Mouse (Mus musculus) stomach, postnatal 0 days (tissue): Measurements from ENCODE around the gene Ifih1. TPM values are rescaled to one million over a fixed set of nuclear protein-coding genes. Genes with fewer than 3 reads are reported as not detected.

Experiments
- ATAC-seq: fragments of 200-750 bp; cut with Nextera tagmentation; 2 replicates; pipeline ENCODE4 v1.8.0; 2017; ENCODE audit not compliant: low FRiP score, low TSS enrichment
- DNase-seq: peaks from one replicate; pipeline ENCODE4 v3.0.0-alpha.2; 2016; ENCODE audit warnings: low spot score
- H3K27ac ChIP-seq: fragments of 300-500 bp; sonication (generic); replicated peaks from 2 replicates; pipeline ENCODE4 v1.5.1; 2014; ENCODE audit warnings: mild to moderate bottlenecking, control low read depth
- H3K27me3 ChIP-seq: fragments of 300-500 bp; sonication (generic); 2 replicates; pipeline ENCODE4 v1.6.1; 2014; ENCODE audit warnings: low read length; ENCODE audit not compliant: control insufficient read depth, insufficient read depth
- H3K36me3 ChIP-seq: fragments of 300-500 bp; sonication (generic); 2 replicates; pipeline ENCODE4 v1.6.1; 2014; ENCODE audit warnings: low read length, mixed read lengths; ENCODE audit not compliant: control insufficient read depth, insufficient read depth
- H3K4me1 ChIP-seq: fragments of 300-500 bp; sonication (generic); replicated peaks from 2 replicates; pipeline ENCODE4 v1.6.1; 2014; ENCODE audit warnings: antibody characterized with exemption; ENCODE audit not compliant: control insufficient read depth, insufficient read depth
- H3K4me2 ChIP-seq: fragments of 300-500 bp; sonication (generic); replicated peaks from 2 replicates; pipeline ENCODE4 v1.6.1; 2014; ENCODE audit warnings: low read depth, mild to moderate bottlenecking, control low read depth, moderate library complexity
- H3K4me3 ChIP-seq: fragments of 300-500 bp; sonication (generic); 2 replicates; pipeline ENCODE4 v1.5.1; 2014; ENCODE audit warnings: low read depth, low read length, control low read depth
- H3K9ac ChIP-seq: fragments of 300-500 bp; sonication (generic); 2 replicates; pipeline ENCODE4 v1.6.1; 2014; ENCODE audit warnings: mild to moderate bottlenecking, low read length, control low read depth, mixed read lengths
- H3K9me3 ChIP-seq: fragments of 300-500 bp; sonication (generic); 2 replicates; pipeline ENCODE4 v1.6.1; 2016; ENCODE audit warnings: low read length; ENCODE audit not compliant: control insufficient read depth
- CTCF ChIP-seq: IDR thresholded peaks from 2 replicates; pipeline ENCODE4 v1.5.1; 2016; ENCODE audit warnings: antibody characterized with exemption, low read depth, mild to moderate bottlenecking, moderate library complexity
- EP300 ChIP-seq: optimal IDR thresholded peaks from 2 replicates; pipeline ENCODE3; 2016; ENCODE audit warnings: antibody characterized with exemption
- WGBS: fragments of 180-500 bp; shearing (Covaris S2); extraction: QIAGEN DNeasy Blood & Tissue Kit; methylation state at CpG from one replicate; pipeline ENCODE4 v1.1.7; 2014; 5-methylcytosine and 5-hydroxymethylcytosine counted together
- polyA plus RNA-seq: library from polyadenylated mRNA; unstranded; fragments of >200 nt; fragmentation: Nextera tagmentation; extraction: Ambion mirVana; gene quantifications from 2 replicates; pipeline ENCODE4 v1.2.1, GENCODE M21; 2015

Ifih1 gene
- polyA plus RNA-seq, 1 experiment from 2014 or later, result 4.9 TPM

DNA sequence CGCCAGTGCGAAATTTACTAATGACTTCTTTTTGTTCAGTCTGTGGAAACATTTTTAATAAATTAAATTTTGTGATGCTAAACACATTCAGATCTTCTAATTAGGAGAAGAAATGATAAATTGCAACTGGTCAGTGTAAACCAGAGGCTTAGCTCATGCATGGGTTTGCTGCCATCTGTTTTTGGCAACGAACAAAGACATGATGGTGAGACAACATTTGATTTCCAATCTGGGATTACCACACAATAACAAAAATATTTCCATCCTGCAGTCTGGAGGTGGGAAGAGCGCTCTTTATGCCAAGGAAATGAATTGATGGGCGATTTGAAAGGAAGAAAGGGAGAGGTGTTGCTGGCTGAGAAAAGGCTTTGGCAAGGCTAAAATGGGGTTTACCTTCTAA lies 42.5 kb downstream of the Ifih1 start:
- no peaks in the 10 kb centered on the region for H3K4me1 ChIP-seq
- TF ChIP-seq EP300 (no peak), CTCF (no peak)
- no peak overlapping the region for H3K27ac ChIP-seq
- H3K9ac ChIP-seq, result no peak overlapping the region
- no peak for ATAC-seq
- DNase-seq, result no peak
- no peak overlapping the region for H3K4me2 ChIP-seq
- WGBS, result 74% methylated on average over 5 of the region's 5 CpGs
- H3K9me3 ChIP-seq, result no peaks in the 10 kb centered on the region
- H3K27me3 ChIP-seq, result no peaks in the 10 kb centered on the region
- H3K36me3 ChIP-seq, result no peaks in the 10 kb centered on the region
- no peak overlapping the region for H3K4me3 ChIP-seq

DNA sequence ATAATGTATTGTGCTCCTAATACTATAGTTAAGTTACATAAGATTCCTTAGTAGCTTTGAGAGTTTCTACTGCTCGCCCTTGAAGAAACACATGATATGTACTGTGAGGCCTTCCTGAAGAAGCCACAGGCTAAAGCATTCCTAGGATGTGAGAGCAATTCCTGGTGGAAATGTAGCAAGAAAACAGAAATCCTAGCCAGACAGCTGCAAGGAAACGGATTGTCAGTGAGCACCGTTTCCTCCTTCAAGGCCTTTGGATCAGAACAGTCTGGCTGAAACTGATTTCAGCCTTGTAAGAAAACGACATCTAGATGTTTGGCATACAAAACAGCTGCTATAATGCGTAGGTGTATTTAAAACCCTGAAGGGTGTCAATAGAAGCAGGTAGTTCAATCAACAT lies 49.5 kb downstream of the Ifih1 start:
- TF ChIP-seq CTCF, result no peak
- no peak for TF ChIP-seq EP300
- Histone ChIP-seq H3K27me3 (no peaks in the 10 kb centered on the region), H3K4me1 (no peaks in the 10 kb centered on the region), H3K9ac (no peak overlapping the region), H3K9me3 (no peaks in the 10 kb centered on the region), H3K4me2 (no peak overlapping the region), H3K4me3 (no peak overlapping the region), H3K27ac (no peak overlapping the region), H3K36me3 (no peaks in the 10 kb centered on the region)
- ATAC-seq (no peak), DNase-seq (no peak)
- WGBS, result 71% methylated on average over 5 of the region's 5 CpGs

DNA sequence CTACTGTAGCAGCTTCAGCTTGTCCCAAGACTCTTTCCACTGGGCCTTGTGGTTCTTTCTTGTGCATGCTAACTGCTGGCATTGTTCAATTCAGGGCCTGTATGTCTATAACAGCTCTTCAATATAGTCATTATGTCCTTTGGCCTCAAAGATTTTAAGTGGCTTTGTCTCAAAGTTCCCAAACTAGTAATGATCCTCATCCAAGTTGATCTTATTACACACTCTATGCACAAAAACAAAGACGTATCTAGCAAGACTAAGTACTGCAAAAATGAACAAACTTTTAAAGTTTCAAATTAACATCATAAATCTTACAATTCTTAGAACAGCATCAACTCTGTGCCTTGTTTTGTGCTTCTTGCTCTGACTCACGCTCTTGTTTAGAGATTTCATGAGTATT lies 51.6 kb downstream of the Ifih1 start:
- no peaks in the 10 kb centered on the region for H3K36me3 ChIP-seq
- no peaks in the 10 kb centered on the region for H3K9me3 ChIP-seq
- no peak overlapping the region for H3K4me3 ChIP-seq
- H3K4me2 ChIP-seq, result no peak overlapping the region
- H3K27ac ChIP-seq, result no peak overlapping the region
- 69% methylated on average over 2 of the region's 2 CpGs for WGBS
- no peak for ATAC-seq
- no peaks in the 10 kb centered on the region for H3K27me3 ChIP-seq
- no peak for DNase-seq
- H3K4me1 ChIP-seq, result no peaks in the 10 kb centered on the region
- H3K9ac ChIP-seq, result no peak overlapping the region
- TF ChIP-seq EP300 (no peak), CTCF (no peak)

DNA sequence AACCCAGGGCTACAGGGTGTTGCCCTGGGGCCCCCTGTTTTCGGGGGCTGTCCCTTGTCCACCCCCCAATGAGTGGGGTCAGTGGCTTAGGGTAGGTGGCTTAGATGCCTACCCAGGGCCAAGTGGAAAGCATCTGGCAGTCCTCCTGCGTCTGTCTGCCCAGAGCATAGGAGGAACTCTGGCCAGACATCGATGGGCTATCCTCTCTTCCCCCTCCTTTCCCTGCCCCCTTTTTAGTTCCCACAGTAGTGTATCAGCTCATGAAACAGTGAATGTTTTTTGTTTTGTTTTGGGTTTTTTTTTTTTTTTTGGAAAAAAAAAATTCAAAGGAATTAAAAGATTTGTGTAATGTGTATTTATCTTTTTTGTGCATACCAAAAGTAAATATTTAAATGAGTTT lies 54.5 kb downstream of the Ifih1 start:
- Histone ChIP-seq H3K4me2 (no peak overlapping the region), H3K4me3 (no peak overlapping the region), H3K36me3 (no peaks in the 10 kb centered on the region), H3K27ac (no peak overlapping the region), H3K9me3 (no peaks in the 10 kb centered on the region), H3K9ac (no peak overlapping the region), H3K4me1 (no peaks in the 10 kb centered on the region), H3K27me3 (no peaks in the 10 kb centered on the region)
- DNase-seq (no peak), ATAC-seq (no peak)
- WGBS, result 64% methylated on average over 3 of the region's 3 CpGs
- TF ChIP-seq EP300 (no peak), CTCF (no peak)

DNA sequence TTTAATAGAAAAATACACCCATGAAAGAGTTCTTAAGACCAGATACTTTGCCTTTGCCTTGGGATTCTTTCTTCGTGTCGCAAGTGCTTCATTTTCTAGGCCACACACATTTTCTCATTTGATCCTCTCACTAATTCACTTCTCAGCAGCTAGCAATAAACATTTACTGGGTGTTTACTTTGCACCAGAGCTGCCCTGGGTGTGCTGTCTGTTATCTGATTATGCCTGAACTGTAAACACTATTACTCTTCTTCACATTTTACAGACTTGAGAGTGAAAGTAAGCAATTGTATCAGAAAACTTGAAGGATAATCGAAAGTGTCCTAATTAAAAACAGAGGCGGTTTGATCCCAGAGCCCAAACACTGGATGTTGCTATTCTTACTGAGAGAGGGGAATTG lies 56.7 kb downstream of the Ifih1 start:
- 29% methylated on average over 4 of the region's 4 CpGs for WGBS
- Histone ChIP-seq H3K36me3 (no peaks in the 10 kb centered on the region), H3K4me3 (no peak overlapping the region), H3K27ac (no peak overlapping the region), H3K9me3 (no peaks in the 10 kb centered on the region), H3K27me3 (no peaks in the 10 kb centered on the region), H3K4me2 (no peak overlapping the region), H3K9ac (no peak overlapping the region), H3K4me1 (no peaks in the 10 kb centered on the region)
- no peak for DNase-seq
- no peak for ATAC-seq
- no peak for TF ChIP-seq CTCF
- TF ChIP-seq EP300, result no peak

DNA sequence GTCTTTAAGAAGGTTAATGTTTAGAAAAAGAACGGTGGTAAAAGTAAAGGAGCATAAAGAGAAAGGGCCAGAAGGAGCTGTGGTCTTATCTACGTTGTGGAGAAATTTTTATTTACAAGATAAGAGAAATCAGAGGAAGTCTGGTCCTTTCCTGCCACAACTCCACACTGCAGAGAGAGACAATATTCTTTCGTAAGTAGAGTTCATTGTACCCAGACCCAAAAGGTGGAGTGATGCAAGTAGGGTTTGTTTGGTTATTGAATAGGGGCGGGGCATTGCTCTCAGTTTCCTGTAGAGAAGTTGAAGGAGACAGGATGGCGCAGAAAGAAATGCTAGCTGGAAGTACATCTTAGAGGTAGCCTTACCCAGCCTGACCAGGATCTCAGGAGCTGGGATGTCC lies 60.3 kb downstream of the Ifih1 start:
- H3K4me3 ChIP-seq, result no peak overlapping the region
- TF ChIP-seq CTCF, result no peak
- no peak for TF ChIP-seq EP300
- H3K36me3 ChIP-seq, result no peaks in the 10 kb centered on the region
- H3K27ac ChIP-seq, result no peak overlapping the region
- WGBS, result 67% methylated on average over 5 of the region's 5 CpGs
- H3K27me3 ChIP-seq, result no peaks in the 10 kb centered on the region
- H3K4me1 ChIP-seq, result no peaks in the 10 kb centered on the region
- no peaks in the 10 kb centered on the region for H3K9me3 ChIP-seq
- ATAC-seq (no peak), DNase-seq (no peak)
- no peak overlapping the region for H3K4me2 ChIP-seq
- no peak overlapping the region for H3K9ac ChIP-seq
